Mouse (Mus musculus): ENCODE measurements at regions not wholly inside any gene's neighbourhood (a gene's known extent, or its start where the extent isn't known, plus 50 kb on each side); places are given as distances from the start of the nearest gene placed in this dataset.

GRCm38 (mm10) chr13:102122341-102122740 is 354.3 kb upstream of the Pik3r1 start:
- no peak for DNase-seq (ENCODE audit: low spot score in 2 of 2)

GRCm38 (mm10) chr13:102127933-102128430 is 360.0 kb upstream of the Pik3r1 start:
- no peak for DNase-seq (ENCODE audit: low spot score in 2 of 2)

- peak; percentile 6 to 20 for DNase-seq (ENCODE audit: low spot score in 2 of 2)
Observed at GRCm38 (mm10) chr13:102131459-102131858, 363.4 kb upstream of the Pik3r1 start.

- DNase-seq (ENCODE audit: low spot score in 2 of 2), result no peak
Observed at GRCm38 (mm10) chr13:102132154-102132553, 364.1 kb upstream of the Pik3r1 start.

GRCm38 (mm10) chr13:102132696-102133095 is 364.7 kb upstream of the Pik3r1 start:
- DNase-seq (ENCODE audit: low spot score in 2 of 2), result no peak

GRCm38 (mm10) chr13:102135210-102135609 is 367.2 kb upstream of the Pik3r1 start:
- DNase-seq (ENCODE audit: low spot score in 2 of 2), result no peak

- DNase-seq (ENCODE audit: low spot score in 2 of 2), result no peak
Observed at GRCm38 (mm10) chr13:102142986-102143385, 375.0 kb upstream of the Pik3r1 start.

GRCm38 (mm10) chr13:102143848-102144247 is 375.8 kb upstream of the Pik3r1 start:
- no peak for DNase-seq (ENCODE audit: low spot score in 2 of 2)

- no peak for DNase-seq (ENCODE audit: low spot score in 2 of 2)
Observed at GRCm38 (mm10) chr13:102148039-102148438, 380.0 kb upstream of the Pik3r1 start.

GRCm38 (mm10) chr13:102153785-102154608 is 386.0 kb upstream of the Pik3r1 start:
- no peak for DNase-seq (ENCODE audit: low spot score in 2 of 2)

- DNase-seq (ENCODE audit: low spot score in 2 of 2), result no peak
Observed at GRCm38 (mm10) chr13:102154609-102154899, 386.5 kb upstream of the Pik3r1 start.

GRCm38 (mm10) chr13:102157369-102158130 is 389.5 kb upstream of the Pik3r1 start:
- DNase-seq (ENCODE audit: low spot score in 2 of 2), result no peak

GRCm38 (mm10) chr13:102173382-102174234 is 405.6 kb upstream of the Pik3r1 start:
- peak in 1 of 2 experiments; percentile 3 for DNase-seq (ENCODE audit: low spot score in 2 of 2)

GRCm38 (mm10) chr13:102174431-102174830 is 406.4 kb upstream of the Pik3r1 start:
- DNase-seq (ENCODE audit: low spot score in 2 of 2), result no peak

GRCm38 (mm10) chr13:102174896-102175295 is 406.9 kb upstream of the Pik3r1 start:
- no peak for DNase-seq (ENCODE audit: low spot score in 2 of 2)

- no peak for DNase-seq (ENCODE audit: low spot score in 2 of 2)
Observed at GRCm38 (mm10) chr13:102175406-102175805, 407.4 kb upstream of the Pik3r1 start.

- no peak for DNase-seq (ENCODE audit: low spot score in 2 of 2)
Observed at GRCm38 (mm10) chr13:102176456-102176855, 408.4 kb upstream of the Pik3r1 start.

GRCm38 (mm10) chr13:102194716-102195115 is 426.7 kb upstream of the Pik3r1 start:
- DNase-seq (ENCODE audit: low spot score in 2 of 2), result no peak

GRCm38 (mm10) chr13:102202301-102202700 is 434.3 kb upstream of the Pik3r1 start:
- no peak for DNase-seq (ENCODE audit: low spot score in 2 of 2)

- DNase-seq (ENCODE audit: low spot score in 2 of 2), result no peak
Observed at GRCm38 (mm10) chr13:102218486-102218885, 450.5 kb upstream of the Pik3r1 start.

GRCm38 (mm10) chr13:102231048-102231447 is 462.3 kb upstream of the Cd180 start:
- DNase-seq (ENCODE audit: low spot score in 2 of 2), result no peak

All from layer of hippocampus, postnatal 14 days (tissue).